Comparison of ENCODE assay signal across 11 mouse cellular contexts in the genomic region with DNA sequence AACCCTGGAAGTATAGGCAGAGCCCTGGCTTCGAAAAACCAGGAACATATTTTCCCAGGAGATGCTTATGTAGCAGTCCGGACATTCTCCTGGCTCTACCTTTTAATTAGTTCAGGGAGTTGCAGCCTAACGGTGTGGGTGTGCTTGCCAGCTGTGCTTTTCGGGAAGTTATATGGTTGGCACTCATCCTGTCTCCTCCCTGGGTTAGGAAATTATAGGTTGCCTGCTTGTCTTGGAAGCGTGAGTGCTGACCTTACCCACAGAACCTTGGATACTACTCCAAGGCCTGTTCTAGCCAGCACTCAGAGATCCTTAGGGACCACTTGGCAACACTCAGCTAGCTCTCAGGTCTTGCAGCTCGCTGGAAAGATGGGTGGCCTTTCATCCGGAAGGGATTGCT. TPM values are rescaled to one million over a fixed set of nuclear protein-coding genes. Genes with fewer than 3 reads are reported as not detected.
DNase-seq lines count a peak whose midpoint lies in the region; ATAC-seq and TF ChIP-seq lines count a peak whose summit lies in the region.
"Had no signal": no experiment of that assay in that cellular context is flagged by ENCODE, and none has a peak within 500 bp of the region (broad histone marks: within the 10 kb centered on the region; RNA-seq: fewer than 3 reads in every experiment).

No protein-coding gene starts in this region.

- DNase-seq in ovary, postnatal 36 days (ENCODE audit: low spot score): peak; percentile 18
- no peak for DNase-seq in ovary, postnatal 10 days (ENCODE audit: low spot score)
- no peak for DNase-seq in stomach, postnatal 0 days (ENCODE audit: low spot score)

- 56% methylated on average over 7 of the region's 7 CpGs for WGBS in heart, embryonic 15.5 days
- WGBS in heart, embryonic 11.5 days (ENCODE audit: insufficient replicate concordance): 56% methylated on average over 7 of the region's 7 CpGs
- whole genome bisulfite sequencing in stomach, postnatal 0 days: 60% methylated on average over 7 of the region's 7 CpGs
- 52% methylated on average over 7 of the region's 7 CpGs for WGBS in liver, embryonic 12.5 days (ENCODE audit: insufficient replicate concordance)

- H3K4me3 ChIP-seq in heart, embryonic 15.5 days: no peak overlapping the region
- H3K4me3 ChIP-seq in heart, embryonic 11.5 days (ENCODE audit: low read depth, low read length): no peak overlapping the region
- no peak overlapping the region for H3K4me3 ChIP-seq in stomach, postnatal 0 days (ENCODE audit: low read depth, low read length)
- no peak overlapping the region for H3K4me3 ChIP-seq in liver, embryonic 12.5 days
- H3K4me3 ChIP-seq: intestine, embryonic 15.5 days had no signal

- no peaks in the 10 kb centered on the region for H3K36me3 ChIP-seq in heart, embryonic 15.5 days
- H3K36me3 ChIP-seq in heart, embryonic 11.5 days (ENCODE audit: control insufficient read depth, insufficient read depth, low read length): no peaks in the 10 kb centered on the region
- no peaks in the 10 kb centered on the region for H3K36me3 ChIP-seq in stomach, postnatal 0 days (ENCODE audit: control insufficient read depth, insufficient read depth, low read length)
- H3K36me3 ChIP-seq in liver, embryonic 12.5 days: no peaks in the 10 kb centered on the region
- H3K36me3 ChIP-seq: G1E; intestine, embryonic 15.5 days had no signal

- H3K4me2 ChIP-seq in heart, embryonic 15.5 days: no peak overlapping the region
- H3K4me2 ChIP-seq in heart, embryonic 11.5 days: no peak overlapping the region
- no peak overlapping the region for H3K4me2 ChIP-seq in stomach, postnatal 0 days (replicated peaks; ENCODE audit: low read depth)
- H3K4me2 ChIP-seq in liver, embryonic 12.5 days: no peak overlapping the region
- H3K4me2 ChIP-seq: intestine, embryonic 15.5 days; midbrain, embryonic 11.5 days had no signal

- H3K4me1 ChIP-seq in heart, embryonic 15.5 days (replicated peaks): peaks cover 10% of the 10 kb centered on the region
- peaks cover 7% of the 10 kb centered on the region for H3K4me1 ChIP-seq in heart, embryonic 11.5 days (ENCODE audit: control insufficient read depth, insufficient read depth, low read length)
- H3K4me1 ChIP-seq in stomach, postnatal 0 days (replicated peaks; ENCODE audit: control insufficient read depth, insufficient read depth): peaks cover 2% of the 10 kb centered on the region; the same call in 1 of the 2 replicates
- peaks cover 9% of the 10 kb centered on the region; the same call in 1 of the 2 replicates for H3K4me1 ChIP-seq in liver, embryonic 12.5 days

- H3K27ac ChIP-seq in heart, embryonic 15.5 days: peak overlapping the region; percentile 34; the same call in 1 of the 2 replicates
- no peak overlapping the region for H3K27ac ChIP-seq in heart, embryonic 11.5 days (ENCODE audit: low read depth, low read length)
- H3K27ac ChIP-seq in stomach, postnatal 0 days (replicated peaks): no peak overlapping the region; the same call in 1 of the 2 replicates
- H3K27ac ChIP-seq in liver, embryonic 12.5 days: no peak overlapping the region
- H3K27ac ChIP-seq: intestine, embryonic 15.5 days had no signal

- ATAC-seq in heart, embryonic 15.5 days (replicated peaks; ENCODE audit: insufficient number of reproducible peaks, insufficient read depth, low FRiP score, low read depth): no peak
- ATAC-seq in heart, embryonic 11.5 days (replicated peaks; ENCODE audit: insufficient number of reproducible peaks, low FRiP score, low TSS enrichment): no peak
- peak; percentile 45 for ATAC-seq in granulocyte monocyte progenitor cell, adult 5-6 weeks (replicated peaks; ENCODE audit: poor library complexity, severe bottlenecking)
- 0 out of 2 replicates have a peak, but pooled peaks have one; percentile 30 for ATAC-seq in stomach, postnatal 0 days (ENCODE audit: low FRiP score, low TSS enrichment)
- ATAC-seq in liver, embryonic 12.5 days: no peak
- ATAC-seq in monocyte, adult 5-6 weeks (replicated peaks; ENCODE audit: insufficient number of reproducible peaks, low FRiP score, low TSS enrichment, poor library complexity, severe bottlenecking): no peak
- ATAC-seq: intestine, embryonic 15.5 days had no signal

- TF ChIP-seq CTCF in stomach, postnatal 0 days (IDR thresholded peaks at IDR 0.05; ENCODE audit: low read depth): no peak

- H3K9me3 ChIP-seq in heart, embryonic 15.5 days (replicated peaks): no peaks in the 10 kb centered on the region
- H3K9me3 ChIP-seq in heart, embryonic 11.5 days (replicated peaks; ENCODE audit: control insufficient read depth, low read length): no peaks in the 10 kb centered on the region
- H3K9me3 ChIP-seq in stomach, postnatal 0 days (ENCODE audit: control insufficient read depth, low read length): no peaks in the 10 kb centered on the region
- H3K9me3 ChIP-seq in liver, embryonic 12.5 days (replicated peaks): no peaks in the 10 kb centered on the region
- H3K9me3 ChIP-seq: G1E; intestine, embryonic 15.5 days had no signal

- H3K27me3 ChIP-seq in heart, embryonic 15.5 days: peaks cover 57% of the 10 kb centered on the region
- H3K27me3 ChIP-seq in heart, embryonic 11.5 days (ENCODE audit: control insufficient read depth, insufficient read depth, low read length): peaks cover 46% of the 10 kb centered on the region
- H3K27me3 ChIP-seq in stomach, postnatal 0 days (ENCODE audit: control insufficient read depth, insufficient read depth, low read length): no peaks in the 10 kb centered on the region
- H3K27me3 ChIP-seq in liver, embryonic 12.5 days (replicated peaks): peaks cover 9% of the 10 kb centered on the region
- H3K27me3 ChIP-seq: intestine, embryonic 15.5 days had no signal

- H3K9ac ChIP-seq in heart, embryonic 15.5 days: no peak overlapping the region
- H3K9ac ChIP-seq in heart, embryonic 11.5 days (ENCODE audit: low read depth, low read length): no peak overlapping the region
- H3K9ac ChIP-seq in stomach, postnatal 0 days (ENCODE audit: low read length): no peak overlapping the region
- no peak overlapping the region for H3K9ac ChIP-seq in liver, embryonic 12.5 days
- H3K9ac ChIP-seq: intestine, embryonic 15.5 days had no signal

- TF ChIP-seq EP300 in stomach, postnatal 0 days (optimal IDR thresholded peaks at IDR 0.05): no peak

RNA-seq across cellular contexts. Expression of a gene that starts 40.0 kb away (rescaled TPM):
- polyA plus RNA-seq in heart, embryonic 15.5 days (2015; fragmentation: Nextera tagmentation; extraction: Ambion mirVana): 3.9 and 5.7 TPM in 2 replicates
- polyA plus RNA-seq in heart, embryonic 11.5 days (2014; fragmentation: Nextera tagmentation; extraction: Ambion mirVana): 6.4 and 8.7 TPM in 2 replicates
- total RNA-seq in granulocyte monocyte progenitor cell, adult 5-6 weeks (2014; fragmentation: Nextera tagmentation): not detected in 2 replicates
- 0.77 and 0.86 TPM in 2 replicates for total RNA-seq in granulocyte monocyte progenitor cell, adult 5-6 weeks (2017)
- polyA plus RNA-seq in stomach, postnatal 0 days (2015; fragmentation: Nextera tagmentation; extraction: Ambion mirVana): 12.1 and 12.6 TPM in 2 replicates
- polyA plus RNA-seq in liver, embryonic 12.5 days (2016; fragmentation: Nextera tagmentation; extraction: Ambion mirVana): 5.5 and 6.8 TPM in 2 replicates
- 5.9 to 13.0 TPM (median 7.0 TPM) in 3 replicates for total RNA-seq in monocyte, adult 5-6 weeks (2017)
- polyA plus RNA-seq: G1E had no signal

RNA-seq across cellular contexts. Expression of a gene that starts 59.7 kb away (rescaled TPM):
- polyA plus RNA-seq in heart, embryonic 15.5 days (2015; fragmentation: Nextera tagmentation; extraction: Ambion mirVana): 37.7 and 38.4 TPM in 2 replicates
- 58.7 and 59.9 TPM in 2 replicates for polyA plus RNA-seq in heart, embryonic 11.5 days (2014; fragmentation: Nextera tagmentation; extraction: Ambion mirVana)
- total RNA-seq in granulocyte monocyte progenitor cell, adult 5-6 weeks (2014; fragmentation: Nextera tagmentation): 89.0 and 109 TPM in 2 replicates
- 109 and 114 TPM in 2 replicates for total RNA-seq in granulocyte monocyte progenitor cell, adult 5-6 weeks (2017)
- polyA plus RNA-seq in stomach, postnatal 0 days (2015; fragmentation: Nextera tagmentation; extraction: Ambion mirVana): 37.1 and 39.2 TPM in 2 replicates
- 68.3 and 68.6 TPM in 2 replicates for polyA plus RNA-seq in liver, embryonic 12.5 days (2016; fragmentation: Nextera tagmentation; extraction: Ambion mirVana)
- total RNA-seq in monocyte, adult 5-6 weeks (2017): 121 to 170 TPM (median 151 TPM) in 3 replicates

Comparison
In these comparisons a context has a peak if more than half of its experiments do, and no peak if none do; other contexts are left out.
1. ATAC-seq: peak in granulocyte monocyte progenitor cell, adult 5-6 weeks (single experiment) and stomach, postnatal 0 days (single experiment); none in heart, embryonic 15.5 days (single experiment), heart, embryonic 11.5 days (single experiment), liver, embryonic 12.5 days (single experiment) and monocyte, adult 5-6 weeks (single experiment).